ENCODE assay signal across 9 mouse cellular contexts in the genomic region with DNA sequence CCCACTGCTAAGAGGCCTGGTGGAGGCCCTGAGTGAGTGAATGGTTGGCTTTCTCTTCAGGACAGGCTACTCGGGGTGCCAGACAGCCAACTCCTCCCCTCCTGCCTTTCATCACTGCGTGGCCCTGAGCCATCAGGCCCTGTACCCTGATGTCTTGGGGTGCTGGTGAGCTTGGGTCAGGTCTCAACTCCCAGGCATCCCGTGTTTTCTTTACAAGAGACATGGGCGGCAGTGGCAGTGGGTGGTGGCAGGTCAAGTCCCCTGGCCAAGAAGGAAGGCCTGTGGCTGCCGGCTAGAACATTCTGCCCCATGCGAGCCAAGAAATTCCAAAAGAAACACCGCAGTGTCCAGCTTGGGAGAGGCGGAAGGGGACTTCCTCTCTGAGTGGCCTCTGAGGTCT. TPM values are rescaled to one million over a fixed set of nuclear protein-coding genes. Genes with fewer than 3 reads are reported as not detected.
DNase-seq lines count a peak whose midpoint lies in the region; ATAC-seq lines count a peak whose summit lies in the region.
"Had no signal": no experiment of that assay in that cellular context is flagged by ENCODE, and none has a peak within 500 bp of the region (broad histone marks: within the 10 kb centered on the region; RNA-seq: fewer than 3 reads in every experiment).

No protein-coding gene starts in this region.

- no peak overlapping the region for H3K9ac ChIP-seq in kidney, embryonic 14.5 days (ENCODE audit: low read depth, low read length)
- H3K9ac ChIP-seq: liver, postnatal 0 days had no signal

- H3K27me3 ChIP-seq in kidney, embryonic 14.5 days (ENCODE audit: control insufficient read depth, insufficient read depth, low read length) = no peaks in the 10 kb centered on the region

- DNase-seq in kidney, adult 18-20 months = peak; percentile 60
- DNase-seq in brain, adult 2 months (ENCODE audit: low read depth, low spot score) = peak; percentile 33
- DNase-seq in heart, postnatal 10 days = peak; percentile 65 to 73
- peak; percentile 76 to 79 for DNase-seq in lung, adult 18-20 months
- no peak for DNase-seq in cerebellum, postnatal 4 days (ENCODE audit: low spot score in 2 of 2)
- no peak for DNase-seq in frontal cortex, adult 2 months (ENCODE audit: extremely low spot score in 1 of 2, low spot score in 1 of 2)
- DNase-seq: liver, postnatal 0 days had no signal

- H3K4me3 ChIP-seq in kidney, embryonic 14.5 days (ENCODE audit: low read length) = no peak overlapping the region

- no peak overlapping the region for H3K27ac ChIP-seq in kidney, embryonic 14.5 days (ENCODE audit: low read depth, low read length)

- no peaks in the 10 kb centered on the region for H3K36me3 ChIP-seq in kidney, embryonic 14.5 days (ENCODE audit: control insufficient read depth, insufficient read depth, low read length)

- WGBS in kidney, embryonic 14.5 days = 59% methylated on average over 8 of the region's 8 CpGs

- peaks cover 40% of the 10 kb centered on the region for H3K4me1 ChIP-seq in kidney, embryonic 14.5 days (ENCODE audit: control insufficient read depth, insufficient read depth, low read length)

- no peaks in the 10 kb centered on the region for H3K9me3 ChIP-seq in kidney, embryonic 14.5 days (ENCODE audit: control insufficient read depth, low read length)

- intact Hi-C loops in heart, postnatal 10 days (cut with DNase I) = loop anchor here (1.0 kb wide), 1 partner anchor 20 kb away; no protein-coding TSS in a partner anchor

- no peak for ATAC-seq in kidney, embryonic 14.5 days (ENCODE audit: low FRiP score, low TSS enrichment)
- no peak for ATAC-seq in cerebellum, adult (ENCODE audit: insufficient number of reproducible peaks, low FRiP score, low TSS enrichment)
- ATAC-seq: liver, postnatal 0 days had no signal

- no peak overlapping the region for H3K4me2 ChIP-seq in kidney, embryonic 14.5 days (replicated peaks; ENCODE audit: low read depth, low read length)

RNA-seq across cellular contexts. Expression of gene Fam92b, which starts 9.2 kb away (rescaled TPM):
- polyA plus RNA-seq in kidney, embryonic 14.5 days (2014; fragmentation: Nextera tagmentation; extraction: Ambion mirVana) = 0.24 TPM in 1 of 2 replicates, not detected in the other
- not detected for total RNA-seq in heart, postnatal 10 days (2021)
- 1.1 and 1.2 TPM in 2 replicates for polyA plus RNA-seq in frontal cortex, adult 2 months (2012; rRNA removed)
- polyA plus RNA-seq: liver, postnatal 0 days had no signal

RNA-seq across cellular contexts. Expression of gene Gse1, which starts 41.8 kb away (rescaled TPM):
- polyA plus RNA-seq in kidney, embryonic 14.5 days (2014; fragmentation: Nextera tagmentation; extraction: Ambion mirVana) = 11.3 and 12.1 TPM in 2 replicates
- 10 to 100 TPM; 32.6 to 34.6 TPM for total RNA-seq in heart, postnatal 10 days (2021)
- 56.7 and 57.1 TPM in 2 replicates for polyA plus RNA-seq in frontal cortex, adult 2 months (2012; rRNA removed)

Comparison
In these comparisons a context has a peak if more than half of its experiments do, and no peak if none do; other contexts are left out.
1. DNase-seq: peak in kidney, adult 18-20 months (single experiment), brain, adult 2 months (single experiment), heart, postnatal 10 days (2 of 2) and lung, adult 18-20 months (2 of 2); none in cerebellum, postnatal 4 days (0 of 2) and frontal cortex, adult 2 months (0 of 2).